In genomic region chr6:13586154-13586553, GRCm38 (mm10) we compare ENCODE assay signal across 24 mouse cellular contexts. TPM values are rescaled to one million over a fixed set of nuclear protein-coding genes. Genes with fewer than 3 reads are reported as not detected.
DNase-seq lines count a peak whose midpoint lies in the region; ATAC-seq and TF ChIP-seq lines count a peak whose summit lies in the region.
"Had no signal": no experiment of that assay in that cellular context is flagged by ENCODE, and none has a peak within 500 bp of the region (broad histone marks: within the 10 kb centered on the region; RNA-seq: fewer than 3 reads in every experiment).

No protein-coding gene starts in this region.

- H3K27me3 ChIP-seq in kidney, postnatal 0 days (ENCODE audit: insufficient read depth, low read length) = no peaks in the 10 kb centered on the region
- H3K27me3 ChIP-seq in intestine, postnatal 0 days (replicated peaks; ENCODE audit: control insufficient read depth, insufficient read depth, low read length) = no peaks in the 10 kb centered on the region
- H3K27me3 ChIP-seq in liver, embryonic 15.5 days = no peaks in the 10 kb centered on the region
- H3K27me3 ChIP-seq: CH12.LX; embryonic facial prominence, embryonic 12.5 days; heart, embryonic 13.5 days; limb, embryonic 15.5 days; midbrain, embryonic 13.5 days had no signal

- 64% methylated on average over 8 of the region's 8 CpGs for WGBS in kidney, postnatal 0 days
- WGBS in intestine, postnatal 0 days = 26% methylated on average over 8 of the region's 8 CpGs
- 27% methylated on average over 8 of the region's 8 CpGs for whole genome bisulfite sequencing in liver, embryonic 15.5 days (ENCODE audit: insufficient replicate concordance)

- H3K27ac ChIP-seq in kidney, postnatal 0 days = no peak overlapping the region
- H3K27ac ChIP-seq in intestine, postnatal 0 days (ENCODE audit: low read depth, low read length) = no peak overlapping the region
- H3K27ac ChIP-seq in liver, embryonic 15.5 days (replicated peaks) = 0 out of 2 replicates have a peak overlapping the region, but pooled peaks have one; percentile 19
- H3K27ac ChIP-seq: embryonic facial prominence, embryonic 12.5 days; heart, adult 2 months; heart, embryonic 13.5 days; hindbrain, postnatal 0 days; limb, embryonic 15.5 days; midbrain, embryonic 13.5 days; stomach, postnatal 0 days had no signal

- no peak overlapping the region for H3K9ac ChIP-seq in kidney, postnatal 0 days (ENCODE audit: low read depth, low read length)
- no peak overlapping the region for H3K9ac ChIP-seq in intestine, postnatal 0 days (ENCODE audit: low read depth, low read length)
- no peak overlapping the region for H3K9ac ChIP-seq in liver, embryonic 15.5 days
- H3K9ac ChIP-seq: embryonic facial prominence, embryonic 12.5 days; heart, embryonic 13.5 days; limb, embryonic 15.5 days; midbrain, embryonic 13.5 days had no signal

- no peak overlapping the region for H3K4me2 ChIP-seq in kidney, postnatal 0 days (ENCODE audit: low read length)
- peak overlapping the region; percentile 42 for H3K4me2 ChIP-seq in intestine, postnatal 0 days (replicated peaks; ENCODE audit: low read depth)
- H3K4me2 ChIP-seq in liver, embryonic 15.5 days = peak overlapping the region; percentile 25
- H3K4me2 ChIP-seq: embryonic facial prominence, embryonic 12.5 days; heart, embryonic 13.5 days; limb, embryonic 15.5 days; midbrain, embryonic 13.5 days had no signal

- no peak overlapping the region for H3K4me3 ChIP-seq in kidney, postnatal 0 days (replicated peaks; ENCODE audit: low read depth, low read length)
- no peak overlapping the region for H3K4me3 ChIP-seq in intestine, postnatal 0 days (ENCODE audit: low read depth, low read length)
- H3K4me3 ChIP-seq in liver, embryonic 15.5 days (replicated peaks) = no peak overlapping the region
- H3K4me3 ChIP-seq: embryonic facial prominence, embryonic 12.5 days; heart, adult 2 months; heart, embryonic 13.5 days; limb, embryonic 15.5 days; midbrain, embryonic 13.5 days had no signal

- no peak for DNase-seq in kidney, postnatal 0 days (ENCODE audit: low spot score)
- no peak for DNase-seq in kidney, postnatal 36 days
- DNase-seq in embryo, embryonic 10.5 days (ENCODE audit: low spot score) = no peak
- no peak for DNase-seq in left cerebral cortex, postnatal 25 days (ENCODE audit: low spot score in 2 of 2)
- DNase-seq: adrenal gland, adult 2 months; B cell, adult 2 months; cerebellum, adult 11-12 months; cerebellum, postnatal 14 days; gastrocnemius, postnatal 36 days; heart, adult 2 months; heart, postnatal 14 days; left cerebral cortex, postnatal 4 days had no signal

- intact Hi-C loops in left cerebral cortex, postnatal 25 days (cut with DNase I) = no loop called here

- H3K9me3 ChIP-seq in kidney, postnatal 0 days (replicated peaks; ENCODE audit: low read length) = no peaks in the 10 kb centered on the region
- H3K9me3 ChIP-seq in intestine, postnatal 0 days (ENCODE audit: control insufficient read depth) = no peaks in the 10 kb centered on the region
- H3K9me3 ChIP-seq in liver, embryonic 15.5 days (replicated peaks) = no peaks in the 10 kb centered on the region
- H3K9me3 ChIP-seq: embryonic facial prominence, embryonic 12.5 days; G1E; heart, embryonic 13.5 days; limb, embryonic 15.5 days; midbrain, embryonic 13.5 days had no signal

- H3K4me1 ChIP-seq in kidney, postnatal 0 days (replicated peaks; ENCODE audit: insufficient read depth, low read length) = no peaks in the 10 kb centered on the region
- peaks cover 3% of the 10 kb centered on the region; the same call in 1 of the 2 replicates for H3K4me1 ChIP-seq in intestine, postnatal 0 days (replicated peaks; ENCODE audit: control insufficient read depth, insufficient read depth, low read length)
- peaks cover 8% of the 10 kb centered on the region; the same call in 1 of the 2 replicates for H3K4me1 ChIP-seq in liver, embryonic 15.5 days (replicated peaks)
- H3K4me1 ChIP-seq: embryonic facial prominence, embryonic 12.5 days; limb, embryonic 15.5 days; midbrain, embryonic 13.5 days had no signal

- ATAC-seq in kidney, postnatal 0 days (replicated peaks; ENCODE audit: low FRiP score, low read depth) = 0 out of 2 replicates have a peak, but pooled peaks have one; percentile 5
- no peak for ATAC-seq in intestine, postnatal 0 days
- ATAC-seq in liver, embryonic 15.5 days (ENCODE audit: insufficient read depth) = peak; percentile 47; the same call in 1 of the 2 replicates
- no peak for ATAC-seq in cerebellum, adult (ENCODE audit: insufficient number of reproducible peaks, low FRiP score, low TSS enrichment)
- ATAC-seq: hindbrain, postnatal 0 days; lung, postnatal 0 days; midbrain, embryonic 13.5 days had no signal

- peaks cover 10% of the 10 kb centered on the region for H3K36me3 ChIP-seq in kidney, postnatal 0 days (ENCODE audit: insufficient read depth, low read length)
- H3K36me3 ChIP-seq in intestine, postnatal 0 days (ENCODE audit: control insufficient read depth, insufficient read depth) = peaks cover 14% of the 10 kb centered on the region; the same call in 1 of the 2 replicates
- peaks cover 24% of the 10 kb centered on the region for H3K36me3 ChIP-seq in liver, embryonic 15.5 days (replicated peaks)

- TF ChIP-seq CTCF in kidney, postnatal 0 days (IDR thresholded peaks at IDR 0.05; ENCODE audit: low read depth) = no peak
- no peak for TF ChIP-seq CTCF in intestine, postnatal 0 days (IDR thresholded peaks at IDR 0.05; ENCODE audit: low read depth)

RNA-seq across cellular contexts. Expression of gene Tmem168, which starts 21.7 kb away (rescaled TPM):
- 33.1 and 36.5 TPM in 2 replicates for polyA plus RNA-seq in kidney, postnatal 0 days (2015; fragmentation: Nextera tagmentation; extraction: Ambion mirVana)
- 13.0 and 13.7 TPM in 2 replicates for polyA plus RNA-seq in intestine, postnatal 0 days (2015; fragmentation: Nextera tagmentation; extraction: Ambion mirVana)
- polyA plus RNA-seq in liver, embryonic 15.5 days (2015; fragmentation: Nextera tagmentation; extraction: Ambion mirVana) = 12.0 and 13.3 TPM in 2 replicates
- 10 to 100 TPM; 13.4 to 16.4 TPM for total RNA-seq in left cerebral cortex, postnatal 25 days (2021)

Comparison
In these comparisons a context has a peak if more than half of its experiments do, and no peak if none do; other contexts are left out.
1. ATAC-seq: peak in kidney, postnatal 0 days (single experiment) and liver, embryonic 15.5 days (single experiment); none in intestine, postnatal 0 days (single experiment) and cerebellum, adult (single experiment).